Mouse (Mus musculus) E14TG2a.4 (cell line): ENCODE data around the gene Vmn1r10.

Experiments
- CTCF ChIP-seq: conservative IDR thresholded peaks from 2 replicates; pipeline ENCODE4 v1.5.1; 2014; ENCODE audit warnings: low read length
- POU5F1 ChIP-seq: IDR thresholded peaks from 2 replicates; pipeline ENCODE4 v1.6.1; 2014; ENCODE audit warnings: low read length, borderline replicate concordance

DNA sequence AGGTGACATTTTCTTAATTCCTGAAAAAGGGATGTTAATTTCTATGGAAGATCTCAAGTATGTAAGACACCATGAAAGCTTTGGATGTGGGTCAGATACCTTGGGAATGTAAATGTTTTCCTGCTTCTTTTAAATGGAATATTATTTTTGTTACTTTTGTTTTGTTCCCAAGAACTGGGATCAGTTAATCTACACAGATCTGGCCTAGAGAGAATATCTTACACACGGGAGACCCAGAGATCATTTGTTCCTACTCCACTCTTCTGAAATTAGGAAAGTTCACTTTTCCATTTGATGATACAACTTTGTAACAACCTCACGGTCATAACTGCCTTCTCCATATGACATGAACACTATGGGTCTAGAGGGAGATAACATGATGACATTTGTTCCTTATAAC is 42.8 kb upstream of the Vmn1r10 start, which contains the start of gene Vmn1r9:
- TF ChIP-seq CTCF = no peak
- no peak for TF ChIP-seq POU5F1
